Mouse (Mus musculus) myocyte (in vitro differentiated cells): ENCODE data around the gene Atg4b. TPM values are rescaled to one million over a fixed set of nuclear protein-coding genes. Genes with fewer than 3 reads are reported as not detected.

ENCODE experiments used
- H3K27me3 ChIP-seq: one replicate; pipeline ENCODE4 v1.6.1; 2011; ENCODE audit not compliant: control insufficient read depth, insufficient read depth, insufficient read length
- H3K36me3 ChIP-seq: one replicate; pipeline ENCODE4 v1.6.1; 2011; ENCODE audit not compliant: control insufficient read depth, insufficient read depth
- H3K4me2 ChIP-seq: one replicate; pipeline ENCODE4 v1.6.1; 2011; ENCODE audit warnings: low read depth, control low read depth
- H3K4me3 ChIP-seq: one replicate; pipeline ENCODE4 v1.5.1; 2011; ENCODE audit warnings: mild to moderate bottlenecking, control low read depth, moderate library complexity
- H3K79me2 ChIP-seq: one replicate; pipeline ENCODE4 v1.6.1; 2011; ENCODE audit not compliant: control insufficient read depth, insufficient read depth
- H3ac ChIP-seq: one replicate; pipeline ENCODE4 v1.6.1; 2011; ENCODE audit not compliant: control insufficient read depth, insufficient read length
- CEBPB ChIP-seq: IDR thresholded peaks from 2 replicates; pipeline ENCODE4 v1.6.1; 2011; ENCODE audit warnings: mild to moderate bottlenecking, moderate library complexity; ENCODE audit not compliant: poor library complexity, insufficient read depth, severe bottlenecking
- E2F4 ChIP-seq: IDR thresholded peaks from one replicate; pipeline ENCODE4 v1.6.1; 2011; ENCODE audit warnings: mild to moderate bottlenecking, control low read depth, moderate library complexity; ENCODE audit not compliant: insufficient read depth
- MAX ChIP-seq: IDR thresholded peaks from one replicate; pipeline ENCODE4 v1.6.1; 2011; ENCODE audit warnings: low read depth, mild to moderate bottlenecking, control low read depth
- MYOD1 ChIP-seq, 3 experiments: IDR thresholded peaks; one replicate each; pipeline ENCODE4 v1.6.1; 2011; ENCODE audit warnings: control low read depth in 2 of 3, low read depth in 2 of 3, mild to moderate bottlenecking in 2 of 3, moderate library complexity in 1 of 3; ENCODE audit not compliant: insufficient read length in 2 of 3, control insufficient read depth in 1 of 3
- MYOG ChIP-seq, 3 experiments: IDR thresholded peaks; one replicate each; pipeline ENCODE4 v1.6.1; 2011; ENCODE audit warnings: control low read depth in 2 of 3, low read depth in 2 of 3, mild to moderate bottlenecking in 2 of 3; ENCODE audit not compliant: insufficient read length in 2 of 3, control insufficient read depth in 1 of 3, insufficient read depth in 1 of 3
- POLR2A ChIP-seq: IDR thresholded peaks from one replicate; pipeline ENCODE4 v1.6.1; 2011; ENCODE audit warnings: low read depth, mild to moderate bottlenecking, control low read depth, moderate library complexity; ENCODE audit not compliant: insufficient read length
- POLR2AphosphoS2 ChIP-seq: IDR thresholded peaks from one replicate; pipeline ENCODE4 v1.6.1; 2011; ENCODE audit warnings: low read depth, control low read depth; ENCODE audit not compliant: insufficient read length
- REST ChIP-seq: IDR thresholded peaks from one replicate; pipeline ENCODE4 v1.6.1; 2011; ENCODE audit warnings: mild to moderate bottlenecking, control low read depth, moderate library complexity; ENCODE audit not compliant: insufficient read depth, insufficient read length
- SRF ChIP-seq: IDR thresholded peaks from one replicate; pipeline ENCODE4 v1.6.1; 2011; ENCODE audit warnings: low read depth; ENCODE audit not compliant: control insufficient read depth, insufficient read length
- TCF12 ChIP-seq: IDR thresholded peaks from one replicate; pipeline ENCODE4 v1.6.1; 2011; ENCODE audit warnings: mild to moderate bottlenecking, control low read depth; ENCODE audit not compliant: poor library complexity, insufficient read depth, severe bottlenecking
- TCF3 ChIP-seq: IDR thresholded peaks from one replicate; pipeline ENCODE4 v1.6.1; 2011; ENCODE audit warnings: low read depth, control low read depth; ENCODE audit not compliant: insufficient read length
- USF1 ChIP-seq: IDR thresholded peaks from one replicate; pipeline ENCODE4 v1.6.1; 2011; ENCODE audit warnings: low read depth, mild to moderate bottlenecking, control low read depth, moderate library complexity
- polyA plus RNA-seq: library from polyadenylated mRNA; unstranded; fragments of >200 nt; fragmentation: generic; extraction: Trizol; gene quantifications from one replicate; pipeline ENCODE4 v1.2.1, GENCODE M21; 2012; ENCODE audit warnings: missing spikeins

The Atg4b gene
- polyA plus RNA-seq, 1 experiment: 49.9 TPM

DNA sequence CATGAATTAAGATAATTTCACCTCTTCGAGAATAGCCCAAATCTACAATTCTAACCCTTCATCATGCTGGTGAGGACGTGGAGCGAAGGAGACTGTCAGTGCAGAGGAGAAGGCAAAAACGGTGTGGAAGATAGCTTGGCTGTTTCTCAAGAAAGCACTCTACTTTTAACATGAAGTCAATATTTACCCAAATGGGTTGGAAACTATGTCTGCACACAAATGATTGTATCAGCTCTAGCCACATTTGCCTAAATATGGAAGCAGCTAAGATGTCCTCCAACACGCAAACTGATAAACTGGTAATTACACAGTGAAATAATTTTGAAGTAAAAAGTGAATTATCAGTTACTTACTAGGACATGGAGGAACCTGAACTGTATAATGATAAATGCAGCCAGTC is 51.5 kb downstream of the Atg4b start:
- Histone ChIP-seq H3K36me3 (peaks cover 10% of the 10 kb centered on the region), H3K4me3 (peak overlapping the region; percentile 63), H3K79me2 (peaks cover 35% of the 10 kb centered on the region), H3ac (peak overlapping the region; percentile 52), H3K4me2 (peak overlapping the region; percentile 98), H3K27me3 (no peaks in the 10 kb centered on the region)
- no peak for TF ChIP-seq TCF3
- TF ChIP-seq POLR2A: no peak
- TF ChIP-seq MAX: no peak
- TF ChIP-seq CEBPB: no peak
- no peak for TF ChIP-seq SRF

DNA sequence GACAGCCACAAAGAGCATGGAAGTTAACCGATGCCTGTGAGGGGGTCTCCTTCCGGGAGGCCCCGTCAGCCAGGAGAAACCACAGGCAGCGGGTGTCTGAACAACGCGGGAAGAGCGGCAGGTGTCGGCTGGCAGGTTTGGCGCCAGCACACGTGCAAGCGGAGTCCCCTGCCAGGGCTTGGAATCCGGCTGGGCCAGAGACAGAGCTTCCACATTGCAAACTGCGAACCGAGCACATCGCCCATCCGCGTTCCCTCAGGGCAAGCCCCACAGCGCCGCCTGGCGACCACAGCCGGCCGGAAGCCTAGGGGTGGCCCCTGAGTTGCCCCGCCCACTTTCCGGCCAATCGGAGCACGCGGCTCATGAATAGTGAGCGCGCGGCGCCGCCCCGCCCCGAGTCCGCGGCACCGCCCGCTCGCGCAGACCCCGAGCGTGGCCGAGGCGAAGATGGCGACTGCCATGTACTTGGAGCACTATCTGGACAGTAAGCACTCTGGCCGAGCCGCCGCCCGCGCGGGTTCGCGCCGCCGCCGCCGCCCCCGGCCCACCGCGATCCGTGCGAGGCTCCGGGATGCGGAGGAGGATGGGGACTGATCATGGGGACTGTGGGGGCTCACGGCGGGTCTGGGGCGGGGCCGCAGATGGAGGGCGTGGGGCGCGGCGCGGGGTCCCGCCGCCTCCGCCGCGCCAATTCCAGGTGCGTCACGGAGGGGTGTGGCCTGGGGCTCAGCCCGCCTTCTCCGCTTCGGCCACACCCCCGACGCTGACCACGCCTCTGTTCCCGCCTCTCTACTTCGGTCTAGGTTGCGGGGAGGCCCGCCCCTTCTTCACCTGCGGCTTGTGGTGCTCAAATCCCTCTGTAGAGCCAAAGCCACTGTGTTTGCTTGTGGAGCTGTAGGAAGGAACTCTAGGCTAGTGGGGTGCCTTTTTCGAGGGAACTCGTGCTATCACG is 52.5 kb downstream of the Atg4b start, which contains the start of gene Ing5:
Gene Ing5 (plus strand): TSS at position 410 of the 952 bp plus-strand sequence.
- Histone ChIP-seq H3ac (peak within 1 kb of the TSS; percentile 52), H3K4me3 (peak within 1 kb of the TSS; percentile 63), H3K4me2 (peak within 1 kb of the TSS; percentile 98), H3K27me3 (no peaks in the 10 kb centered on the region), H3K79me2 (peaks cover 35% of the 10 kb centered on the region), H3K36me3 (peaks cover 10% of the 10 kb centered on the region)
- peak in 1 of 3 experiments; percentile 29 for TF ChIP-seq MYOG (IDR thresholded peaks at IDR 0.05; ENCODE audit: control insufficient read depth in 1 of 3, insufficient read depth in 1 of 3, insufficient read length in 2 of 3, low read depth in 2 of 3)
- no peak for TF ChIP-seq TCF3
- TF ChIP-seq POLR2A: peak; percentile 73
- TF ChIP-seq MAX: no peak
- TF ChIP-seq REST: no peak
- peak in 1 of 3 experiments; percentile 49 for TF ChIP-seq MYOD1 (IDR thresholded peaks at IDR 0.05; ENCODE audit: control insufficient read depth in 1 of 3, insufficient read length in 2 of 3, low read depth in 2 of 3)
- no peak for TF ChIP-seq E2F4
- TF ChIP-seq CEBPB: no peak
- TF ChIP-seq USF1: no peak
- no peak for TF ChIP-seq TCF12
- TF ChIP-seq POLR2AphosphoS2: peak; percentile 77
- TF ChIP-seq SRF: peak; percentile 13

GRCm38 (mm10) chr1:93804818-93805217 is 53.5 kb downstream of the Atg4b start:
- peak overlapping the region; percentile 63 for H3K4me3 ChIP-seq
- H3K36me3 ChIP-seq: peaks cover 10% of the 10 kb centered on the region
- H3K27me3 ChIP-seq: no peaks in the 10 kb centered on the region
- peak overlapping the region; percentile 85 for H3K4me2 ChIP-seq
- TF ChIP-seq MAX: no peak
- TF ChIP-seq POLR2AphosphoS2: no peak
- no peak for TF ChIP-seq E2F4
- TF ChIP-seq REST: no peak
- TF ChIP-seq TCF12: no peak
- no peak for TF ChIP-seq MYOG (IDR thresholded peaks at IDR 0.05; ENCODE audit: control insufficient read depth in 1 of 3, insufficient read depth in 1 of 3, insufficient read length in 2 of 3, low read depth in 2 of 3)
- TF ChIP-seq MYOD1 (IDR thresholded peaks at IDR 0.05; ENCODE audit: control insufficient read depth in 1 of 3, insufficient read length in 2 of 3, low read depth in 2 of 3): no peak
- TF ChIP-seq USF1: no peak
- no peak for TF ChIP-seq CEBPB
- no peak for TF ChIP-seq TCF3
- TF ChIP-seq POLR2A: no peak
- TF ChIP-seq SRF: no peak
- peak overlapping the region; percentile 52 for H3ac ChIP-seq
- peaks cover 35% of the 10 kb centered on the region for H3K79me2 ChIP-seq

GRCm38 (mm10) chr1:93805221-93805951 is 54.1 kb downstream of the Atg4b start:
- peak overlapping the region; percentile 63 for H3K4me3 ChIP-seq
- no peak overlapping the region for H3ac ChIP-seq
- peak overlapping the region; percentile 85 for H3K4me2 ChIP-seq
- H3K36me3 ChIP-seq: peaks cover 9% of the 10 kb centered on the region
- no peak for TF ChIP-seq CEBPB
- no peak for TF ChIP-seq USF1
- TF ChIP-seq REST: no peak
- TF ChIP-seq MYOD1 (IDR thresholded peaks at IDR 0.05; ENCODE audit: control insufficient read depth in 1 of 3, insufficient read length in 2 of 3, low read depth in 2 of 3): no peak
- no peak for TF ChIP-seq MYOG (IDR thresholded peaks at IDR 0.05; ENCODE audit: control insufficient read depth in 1 of 3, insufficient read depth in 1 of 3, insufficient read length in 2 of 3, low read depth in 2 of 3)
- no peak for TF ChIP-seq POLR2A
- no peak for TF ChIP-seq E2F4
- peaks cover 31% of the 10 kb centered on the region for H3K79me2 ChIP-seq
- H3K27me3 ChIP-seq: no peaks in the 10 kb centered on the region
